Mouse (Mus musculus) brain, embryonic 14.5 days (tissue): ENCODE results near the gene Ppm1k. TPM values are rescaled to one million over a fixed set of nuclear protein-coding genes. Genes with fewer than 3 reads are reported as not detected.

Source experiments
- DNase-seq: peaks from one replicate; pipeline ENCODE4 v3.0.0-alpha.2; 2011; ENCODE audit warnings: low read depth
- CTCF ChIP-seq: fragments of 200-500 bp; IDR thresholded peaks from 2 replicates; pipeline ENCODE4 v1.5.1; 2012; ENCODE audit warnings: inconsistent platforms, mild to moderate bottlenecking, moderate library complexity, borderline replicate concordance; ENCODE audit not compliant: insufficient read depth, insufficient read length; ENCODE audit errors: extremely low read depth
- POLR2A ChIP-seq: fragments of 200-500 bp; IDR thresholded peaks from 2 replicates; pipeline ENCODE4 v1.6.1; 2012; ENCODE audit warnings: mild to moderate bottlenecking, inconsistent platforms, borderline replicate concordance; ENCODE audit not compliant: poor library complexity, insufficient read depth, insufficient read length, severe bottlenecking; ENCODE audit errors: extremely low read depth
- polyA plus RNA-seq: library from polyadenylated mRNA; depleted of rRNA; stranded (reverse); fragments of >200 nt; gene quantifications from 2 replicates; pipeline ENCODE4 v1.2.3, GENCODE M21; 2012; rRNA removed

Ppm1k gene
- polyA plus RNA-seq: 4.6 and 5.1 TPM in 2 replicates

DNA sequence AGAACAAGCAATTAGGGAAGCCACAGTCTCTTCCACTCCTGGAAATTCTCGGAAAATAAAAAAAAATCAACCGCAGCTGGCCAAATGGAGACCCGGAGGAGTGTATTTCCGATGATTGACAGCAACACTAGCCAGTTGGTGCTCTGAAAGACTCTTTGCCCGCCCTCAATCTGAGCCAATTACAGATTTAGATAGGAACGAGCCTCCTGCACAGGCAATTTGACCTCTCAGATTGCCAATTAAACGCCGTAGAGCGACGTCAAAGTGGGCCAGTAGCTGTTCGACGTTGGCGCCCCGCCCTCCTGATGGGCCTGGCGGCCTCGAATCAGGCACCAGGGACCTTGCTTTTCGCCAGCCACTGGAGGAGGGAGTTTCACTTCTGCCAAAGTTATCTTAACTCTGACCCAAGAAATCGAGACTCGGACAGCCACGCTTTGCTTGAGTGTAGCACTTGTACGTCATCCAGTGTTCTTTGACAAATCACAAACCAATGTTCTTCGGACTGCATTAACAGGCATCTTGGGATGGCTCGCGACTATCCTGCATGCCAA, at the start of gene Ppm1k:
TSS of gene Ppm1k (minus strand) at position 83 of the 551 bp plus-strand sequence.
- TF ChIP-seq POLR2A (0 out of 2 replicates have a peak, but pooled peaks have one; percentile 3), CTCF (no peak)
- DNase-seq: peak; percentile 99

DNA sequence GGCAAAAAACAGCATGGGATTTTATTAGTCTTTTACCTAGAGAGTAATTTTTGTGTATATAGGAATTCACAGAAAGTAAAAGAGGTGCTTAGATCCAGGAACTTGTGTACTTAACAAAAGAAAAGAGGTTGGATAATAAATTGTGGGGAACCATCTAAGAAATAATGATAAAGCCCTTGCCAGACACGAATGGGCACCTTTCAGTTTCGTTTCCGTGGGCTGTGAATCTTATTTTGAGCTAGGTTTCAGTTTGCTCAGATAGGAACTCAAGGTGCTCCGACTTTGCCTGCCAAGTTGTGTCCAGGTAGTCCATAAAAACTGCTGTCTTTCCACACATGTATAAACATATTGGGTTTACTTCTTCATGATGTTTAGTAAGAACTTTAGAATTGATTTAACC, 47.1 kb upstream of the Ppm1k start:
- no peak for DNase-seq
- no peak for TF ChIP-seq CTCF
- no peak for TF ChIP-seq POLR2A

DNA sequence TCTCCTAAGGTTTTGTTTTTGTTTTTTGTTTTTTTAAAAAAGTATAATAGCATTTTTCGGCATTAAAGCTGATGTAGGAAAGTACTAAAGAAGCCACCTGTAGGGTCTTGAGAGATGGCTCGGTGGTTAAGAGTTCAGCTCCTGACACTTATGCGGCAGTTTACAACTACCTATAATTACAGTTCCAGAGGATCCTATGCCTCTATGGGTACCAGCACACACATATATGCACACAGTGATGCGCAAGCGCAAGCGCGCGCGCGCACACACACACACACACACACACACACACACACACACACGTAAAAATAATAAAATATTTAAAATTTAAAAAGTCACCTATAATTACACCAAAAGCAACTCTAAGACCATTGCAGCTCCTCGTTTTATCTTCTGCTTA, 46.3 kb upstream of the Ppm1k start:
- no peak for TF ChIP-seq POLR2A
- TF ChIP-seq CTCF: no peak
- DNase-seq: no peak

DNA sequence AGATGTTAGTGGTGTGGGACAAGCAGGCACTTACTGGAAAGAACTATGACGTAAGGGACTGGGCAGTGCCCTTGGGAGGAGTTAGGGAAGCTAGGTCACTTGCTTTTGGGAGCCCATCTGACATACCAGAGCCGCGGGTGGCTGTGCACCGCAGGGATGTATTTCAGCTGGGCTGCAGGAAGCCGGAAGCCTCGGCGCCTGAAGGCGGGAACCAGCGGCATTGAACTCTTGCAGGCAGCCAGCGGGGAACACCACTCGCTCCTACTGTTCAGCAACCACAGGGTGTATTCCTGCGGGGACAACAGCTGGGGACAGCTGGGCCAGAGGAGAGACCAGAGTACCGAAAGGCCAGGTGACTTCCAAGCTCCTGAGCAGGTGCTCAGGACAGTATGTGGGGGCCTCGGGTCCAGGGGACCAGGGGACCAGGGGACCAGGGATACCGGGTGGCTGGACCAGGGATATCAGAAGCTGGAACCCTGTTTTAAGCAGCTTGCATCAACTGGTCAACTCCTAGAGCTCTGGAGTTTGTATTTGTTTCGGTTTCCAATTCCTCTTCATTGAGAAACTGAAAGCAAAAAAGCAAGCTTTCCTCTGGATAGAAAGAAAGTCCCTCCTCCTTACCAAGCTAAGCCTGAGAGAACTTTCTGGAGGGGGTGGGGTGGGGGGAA, 45.7 kb upstream of the Ppm1k start, which contains the start of gene Herc6:
TSS of gene Herc6 (plus strand) at position 120 of the 668 bp plus-strand sequence.
- no peak for TF ChIP-seq CTCF
- TF ChIP-seq POLR2A: no peak
- DNase-seq: peak; percentile 60

DNA sequence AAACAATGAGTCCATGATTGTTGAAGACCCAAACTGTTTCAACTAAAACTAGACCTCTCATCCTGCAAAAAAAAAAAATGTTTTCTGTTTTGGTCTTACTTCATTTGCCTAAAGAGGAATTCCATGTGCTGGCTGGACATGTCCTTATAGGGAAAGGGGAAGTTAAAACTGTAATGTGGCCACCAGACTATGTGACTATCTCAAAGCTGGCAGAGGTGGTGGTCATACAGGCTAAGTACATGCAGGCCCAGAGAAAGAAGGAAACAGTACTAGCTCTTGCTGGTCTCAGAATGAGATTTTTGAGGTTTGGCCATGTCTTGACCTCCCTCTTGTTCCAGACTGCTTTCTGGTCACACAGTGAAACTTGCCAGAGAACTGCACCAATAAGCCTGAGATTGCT, 36.3 kb upstream of the Ppm1k start:
- TF ChIP-seq POLR2A (no peak), CTCF (no peak)
- no peak for DNase-seq

DNA sequence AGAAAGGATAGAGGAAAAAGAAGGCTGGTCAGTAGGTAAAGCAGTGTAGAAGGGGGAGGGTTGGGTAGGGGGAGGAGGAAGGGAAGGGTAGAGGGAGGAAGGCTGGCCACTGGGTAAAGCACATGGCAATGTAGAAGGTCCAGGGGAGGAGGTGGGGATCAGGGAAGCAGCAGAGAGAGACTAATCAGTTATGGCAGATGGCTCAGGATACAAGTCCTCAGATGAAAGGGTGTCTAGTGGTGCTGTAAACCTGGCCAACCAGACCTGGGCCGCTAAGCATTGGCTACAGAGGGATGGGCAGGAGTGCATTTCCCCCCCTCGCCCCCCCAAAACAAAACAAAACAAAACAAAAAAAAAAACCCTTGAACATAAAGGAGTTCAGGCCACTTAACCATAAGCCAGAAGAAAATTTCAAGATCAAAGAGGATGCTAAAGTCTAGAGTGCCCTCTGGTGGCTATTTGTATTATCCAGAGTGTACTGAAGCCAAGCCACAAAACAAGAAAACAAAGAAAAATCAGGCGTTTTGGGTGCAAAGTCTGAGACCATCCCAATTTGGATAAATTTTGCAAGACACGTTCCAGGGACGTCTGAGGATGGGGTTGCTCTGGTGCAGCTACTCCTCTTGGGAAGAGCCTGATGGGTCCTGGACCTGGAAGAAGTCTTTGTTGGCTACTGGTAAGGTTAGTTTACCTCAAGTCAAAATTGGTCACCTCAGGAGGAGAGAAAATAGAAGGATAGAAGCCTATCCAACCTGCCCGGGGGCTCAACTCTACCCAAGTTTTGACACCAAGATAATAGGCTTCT, 35.1 kb upstream of the Ppm1k start:
- TF ChIP-seq POLR2A (no peak), CTCF (peak; percentile 26; the same call in 1 of the 2 replicates)
- peak; percentile 84 for DNase-seq

DNA sequence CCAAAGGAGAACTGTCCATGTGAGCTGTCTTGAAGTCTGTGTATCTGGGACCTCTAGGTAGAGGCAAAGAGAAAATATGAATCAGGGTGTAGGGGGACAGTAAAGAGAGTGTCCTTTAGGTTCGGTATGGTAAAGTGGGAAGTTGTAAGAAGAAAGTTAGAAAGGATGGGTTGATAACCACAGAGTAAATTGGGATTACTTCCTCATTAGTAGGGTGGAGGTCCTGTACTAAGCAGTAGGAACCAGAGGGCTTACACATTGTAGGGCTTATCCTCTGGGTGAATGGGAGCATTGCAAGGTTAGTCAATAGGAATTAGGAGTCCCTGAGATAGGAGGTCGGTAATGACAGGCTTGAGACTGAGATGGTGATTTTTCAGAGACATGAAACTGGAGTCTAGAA, 32.4 kb upstream of the Ppm1k start:
- TF ChIP-seq CTCF (no peak), POLR2A (no peak)

DNA sequence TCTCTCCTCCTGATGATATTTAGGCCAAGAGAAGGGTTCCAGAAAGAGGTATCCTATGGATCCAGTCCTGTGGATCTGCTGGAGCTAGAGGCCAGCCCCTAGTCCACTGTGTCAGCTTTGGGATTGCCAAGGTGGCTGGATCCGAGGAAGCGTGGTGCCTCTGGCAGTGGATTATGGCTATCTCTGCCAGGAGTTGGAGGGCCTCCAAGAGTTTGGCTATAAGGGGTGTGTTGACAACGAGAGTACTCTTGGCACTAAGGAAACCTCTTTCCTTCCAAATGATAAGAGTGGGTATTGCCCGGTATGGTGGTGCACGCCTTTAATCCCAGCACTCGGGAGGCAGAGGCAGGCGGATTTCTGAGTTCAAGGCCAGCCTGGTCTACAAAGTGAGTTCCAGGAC, 30.2 kb upstream of the Ppm1k start:
- TF ChIP-seq POLR2A: no peak
- TF ChIP-seq CTCF: no peak
- peak; percentile 3 for DNase-seq

More for the DNA sequence above, 32.4 kb upstream of the Ppm1k start:
- no peak for DNase-seq

DNA sequence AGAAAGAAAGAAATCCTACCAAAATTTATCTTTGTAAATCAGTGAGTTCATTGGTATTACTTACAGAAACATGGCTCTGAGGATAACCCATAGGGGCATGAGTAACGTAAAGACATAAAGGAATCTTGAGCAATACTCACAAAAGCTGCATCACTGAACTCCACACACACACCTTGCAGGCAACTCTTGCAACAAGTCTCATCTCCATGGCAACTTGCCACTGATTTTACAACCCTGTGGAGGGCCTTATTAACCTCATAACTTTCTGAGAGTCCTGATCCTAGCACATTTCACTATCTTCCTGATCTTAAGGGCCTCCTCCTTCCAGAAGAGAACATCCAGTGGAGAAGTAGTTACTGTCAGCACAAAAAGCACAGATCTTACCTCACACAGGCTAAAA, 28.2 kb upstream of the Ppm1k start:
- no peak for DNase-seq
- TF ChIP-seq CTCF: no peak
- TF ChIP-seq POLR2A: no peak

DNA sequence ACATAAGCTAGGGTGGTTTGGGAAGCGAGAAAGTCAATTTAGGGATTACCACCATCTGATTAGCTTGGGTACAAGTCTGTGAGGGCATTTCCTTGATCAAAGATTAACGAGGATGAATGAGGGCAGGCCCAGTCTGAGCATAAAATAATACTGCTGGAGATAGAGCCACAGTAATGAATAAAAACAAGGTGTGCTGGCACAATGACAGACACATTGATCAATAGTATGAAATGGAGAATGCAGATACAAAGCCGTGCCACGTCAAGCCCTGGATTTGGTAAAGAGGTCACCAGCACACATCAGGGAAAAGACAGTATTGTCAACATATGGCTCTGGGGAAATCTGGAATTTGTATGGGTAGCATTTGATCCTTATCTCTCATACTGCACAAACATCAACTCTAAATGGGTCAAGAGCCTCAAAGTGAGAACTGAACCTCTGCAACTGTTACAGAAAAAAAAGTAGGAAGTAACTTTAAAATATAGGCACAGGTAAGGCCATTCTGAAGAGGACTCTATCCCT, 22.6 kb upstream of the Ppm1k start:
- TF ChIP-seq POLR2A (no peak), CTCF (no peak)
- DNase-seq: no peak

DNA sequence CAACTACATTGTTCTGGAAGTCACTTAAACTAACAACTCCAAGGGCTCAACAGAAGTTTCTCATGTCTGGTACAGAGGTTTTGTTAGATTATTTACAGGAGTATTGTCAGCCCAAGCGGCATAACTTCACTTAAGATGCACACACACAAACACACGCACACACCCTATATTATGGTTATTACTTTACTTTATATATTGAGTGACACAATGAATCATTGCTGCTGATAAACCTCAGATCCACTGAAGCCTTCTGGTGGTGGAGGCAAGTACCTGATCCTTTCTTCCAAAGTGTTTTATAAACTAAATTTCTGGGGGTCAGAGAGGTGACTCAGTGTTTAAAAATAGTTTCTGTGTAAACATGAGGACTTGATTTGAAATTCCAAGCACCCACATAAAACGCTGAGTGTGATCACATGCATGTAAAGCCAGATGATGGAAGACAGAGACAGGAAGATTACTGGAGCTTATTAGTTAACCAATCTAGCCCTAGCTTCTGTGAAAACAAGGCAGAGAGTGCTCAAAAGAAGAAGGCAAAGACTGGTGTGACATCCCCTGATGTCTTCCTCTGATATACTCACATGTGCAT, 16.0 kb upstream of the Ppm1k start:
- DNase-seq: no peak
- TF ChIP-seq CTCF (no peak), POLR2A (no peak)
